Mouse (Mus musculus) limb, embryonic 10.5 days (tissue): Measurements from ENCODE around the gene Nrcam. TPM values are rescaled to one million over a fixed set of nuclear protein-coding genes. Genes with fewer than 3 reads are reported as not detected.
A peak's percentile ranks its signal among the peaks of the same experiment; 100 is the strongest.

Experiments
- DNase-seq: peaks from one replicate; pipeline ENCODE4 v3.0.0-alpha.2; 2017; ENCODE audit warnings: low spot score
- H3K27ac ChIP-seq: fragments of 300-500 bp; sonication (generic); 2 replicates; pipeline ENCODE4 v1.5.1; 2016; ENCODE audit warnings: mild to moderate bottlenecking
- H3K27me3 ChIP-seq: fragments of 300-500 bp; sonication (generic); 2 replicates; pipeline ENCODE4 v1.6.1; 2016; ENCODE audit warnings: low read depth, mild to moderate bottlenecking; ENCODE audit not compliant: poor library complexity, severe bottlenecking
- H3K36me3 ChIP-seq: fragments of 300-500 bp; sonication (generic); 2 replicates; pipeline ENCODE4 v1.6.1; 2016; ENCODE audit warnings: mild to moderate bottlenecking, moderate library complexity
- H3K4me1 ChIP-seq: fragments of 300-500 bp; sonication (generic); 2 replicates; pipeline ENCODE4 v1.6.1; 2016
- H3K4me3 ChIP-seq: fragments of 300-500 bp; sonication (generic); 2 replicates; pipeline ENCODE4 v1.5.1; 2016; ENCODE audit warnings: mild to moderate bottlenecking, moderate library complexity
- H3K9me3 ChIP-seq: fragments of 300-500 bp; sonication (generic); replicated peaks from 2 replicates; pipeline ENCODE4 v1.6.1; 2016; ENCODE audit warnings: mild to moderate bottlenecking
- WGBS: fragments of 180-500 bp; shearing (Covaris S2); methylation state at CpG from one replicate; pipeline ENCODE4 v1.1.7; 2016; 5-methylcytosine and 5-hydroxymethylcytosine counted together
- polyA plus RNA-seq: library from polyadenylated mRNA; unstranded; fragments of >200 nt; fragmentation: Nextera tagmentation; extraction: Ambion mirVana; gene quantifications from 2 replicates; pipeline ENCODE4 v1.2.1, GENCODE M21; 2016

Nrcam gene
- polyA plus RNA-seq, 1 experiment from 2014 or later = 0.91 TPM

DNA sequence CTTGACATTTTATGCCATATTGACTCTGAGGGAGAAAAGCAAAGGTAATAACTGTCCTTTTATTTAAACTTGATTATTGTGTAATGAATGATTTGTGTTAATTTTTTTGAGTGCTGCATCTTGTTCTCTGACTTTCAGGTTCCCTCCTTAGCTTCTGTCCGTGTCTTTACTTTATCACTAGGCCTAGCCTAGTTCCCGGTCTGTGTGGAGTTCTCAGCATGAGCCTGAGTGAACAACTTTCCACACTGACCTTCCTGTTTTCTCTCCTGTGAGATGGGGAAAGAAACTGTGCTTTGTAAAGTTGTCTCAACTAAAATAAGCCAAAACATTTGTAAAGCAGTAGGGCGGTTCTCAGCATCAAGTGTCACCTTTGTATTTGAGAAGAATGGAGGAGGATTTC lies 179.9 kb downstream of the Nrcam start:
- WGBS = 87% methylated on average over 3 of the region's 3 CpGs
- no peaks in the 10 kb centered on the region for H3K9me3 ChIP-seq
- no peaks in the 10 kb centered on the region for H3K27me3 ChIP-seq
- no peaks in the 10 kb centered on the region for H3K4me1 ChIP-seq
- no peak overlapping the region for H3K27ac ChIP-seq
- no peak overlapping the region for H3K4me3 ChIP-seq
- no peak for DNase-seq
- H3K36me3 ChIP-seq = no peaks in the 10 kb centered on the region

- Histone ChIP-seq H3K27ac (no peak overlapping the region), H3K4me1 (no peaks in the 10 kb centered on the region), H3K4me3 (no peak overlapping the region), H3K27me3 (no peaks in the 10 kb centered on the region), H3K9me3 (no peaks in the 10 kb centered on the region), H3K36me3 (no peaks in the 10 kb centered on the region)
- no peak for DNase-seq
- WGBS = 79% methylated on average over 4 of the region's 4 CpGs
These were observed 180.9 kb downstream of the Nrcam start for GRCm38 (mm10) chr12:44509406-44510104.

DNA sequence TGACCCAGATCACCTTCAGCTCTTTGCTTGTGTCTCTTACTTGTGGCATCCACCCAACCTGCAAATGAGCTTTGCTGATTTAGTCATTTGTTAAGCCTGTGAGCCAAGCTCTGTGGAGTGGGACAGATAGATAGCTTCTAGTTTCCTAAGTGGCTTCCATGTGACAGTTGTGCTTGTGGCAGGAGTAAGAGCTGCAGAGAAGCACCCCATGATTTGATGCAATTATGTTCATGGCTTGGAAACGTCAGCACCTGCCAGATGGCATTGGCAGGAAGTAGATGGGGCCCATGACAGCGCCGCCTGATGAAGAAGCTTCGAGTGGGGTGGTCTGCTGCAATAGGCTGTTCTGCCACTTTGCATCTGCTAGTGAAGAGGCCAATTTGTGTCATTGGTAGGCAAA lies 186.4 kb downstream of the Nrcam start:
- no peak for DNase-seq
- H3K9me3 ChIP-seq = no peaks in the 10 kb centered on the region
- no peaks in the 10 kb centered on the region for H3K36me3 ChIP-seq
- WGBS = 80% methylated on average over 4 of the region's 4 CpGs
- H3K27ac ChIP-seq = no peak overlapping the region
- H3K27me3 ChIP-seq = no peaks in the 10 kb centered on the region
- no peak overlapping the region for H3K4me3 ChIP-seq
- no peaks in the 10 kb centered on the region for H3K4me1 ChIP-seq

- 63% methylated on average over 7 of the region's 7 CpGs for WGBS
- H3K27ac ChIP-seq = no peak overlapping the region
These were observed 190.9 kb downstream of the Nrcam start for GRCm38 (mm10) chr12:44519440-44520141.

DNA sequence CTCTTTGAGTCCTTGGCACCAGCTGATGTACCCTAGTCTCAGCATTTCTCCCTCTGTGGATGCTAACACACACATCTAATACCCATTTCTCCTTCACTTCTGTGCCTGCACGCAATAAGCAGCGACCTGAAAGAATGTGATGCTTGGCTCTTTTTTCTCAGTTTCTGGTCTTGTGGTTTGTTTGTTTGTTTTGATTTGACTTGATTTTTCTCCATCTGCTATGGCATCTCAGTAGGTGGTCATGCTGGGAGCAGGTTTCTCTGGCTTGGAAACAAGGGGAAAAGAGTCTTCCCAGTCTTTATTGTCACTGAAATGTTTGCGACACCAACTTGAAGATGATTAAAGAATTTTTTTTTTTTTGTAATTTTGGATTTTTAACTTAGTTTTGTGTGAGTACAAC lies 192.8 kb downstream of the Nrcam start:
- H3K9me3 ChIP-seq = no peaks in the 10 kb centered on the region
- no peak for DNase-seq
- no peaks in the 10 kb centered on the region for H3K27me3 ChIP-seq
- no peak overlapping the region for H3K27ac ChIP-seq
- H3K4me3 ChIP-seq = no peak overlapping the region
- H3K4me1 ChIP-seq = no peaks in the 10 kb centered on the region
- no peaks in the 10 kb centered on the region for H3K36me3 ChIP-seq
- 90% methylated on average over 3 of the region's 3 CpGs for WGBS

More at GRCm38 (mm10) chr12:44519440-44520141, 190.9 kb downstream of the Nrcam start:
- Histone ChIP-seq H3K4me1 (no peaks in the 10 kb centered on the region), H3K27me3 (no peaks in the 10 kb centered on the region), H3K36me3 (no peaks in the 10 kb centered on the region), H3K4me3 (no peak overlapping the region), H3K9me3 (no peaks in the 10 kb centered on the region)
- no peak for DNase-seq

GRCm38 (mm10) chr12:44524621-44525565 lies 196.2 kb downstream of the Nrcam start:
- Histone ChIP-seq H3K27ac (no peak overlapping the region), H3K9me3 (no peaks in the 10 kb centered on the region), H3K36me3 (no peaks in the 10 kb centered on the region), H3K4me1 (no peaks in the 10 kb centered on the region), H3K4me3 (no peak overlapping the region), H3K27me3 (no peaks in the 10 kb centered on the region)
- 83% methylated on average over 8 of the region's 8 CpGs for WGBS
- DNase-seq = no peak

- Histone ChIP-seq H3K9me3 (no peaks in the 10 kb centered on the region), H3K4me1 (no peaks in the 10 kb centered on the region), H3K36me3 (no peaks in the 10 kb centered on the region), H3K27me3 (no peaks in the 10 kb centered on the region), H3K4me3 (no peak overlapping the region), H3K27ac (no peak overlapping the region)
- 52% methylated on average over 11 of the region's 11 CpGs for WGBS
- no peak for DNase-seq
These were observed 199.8 kb downstream of the Nrcam start for GRCm38 (mm10) chr12:44528391-44529016.

DNA sequence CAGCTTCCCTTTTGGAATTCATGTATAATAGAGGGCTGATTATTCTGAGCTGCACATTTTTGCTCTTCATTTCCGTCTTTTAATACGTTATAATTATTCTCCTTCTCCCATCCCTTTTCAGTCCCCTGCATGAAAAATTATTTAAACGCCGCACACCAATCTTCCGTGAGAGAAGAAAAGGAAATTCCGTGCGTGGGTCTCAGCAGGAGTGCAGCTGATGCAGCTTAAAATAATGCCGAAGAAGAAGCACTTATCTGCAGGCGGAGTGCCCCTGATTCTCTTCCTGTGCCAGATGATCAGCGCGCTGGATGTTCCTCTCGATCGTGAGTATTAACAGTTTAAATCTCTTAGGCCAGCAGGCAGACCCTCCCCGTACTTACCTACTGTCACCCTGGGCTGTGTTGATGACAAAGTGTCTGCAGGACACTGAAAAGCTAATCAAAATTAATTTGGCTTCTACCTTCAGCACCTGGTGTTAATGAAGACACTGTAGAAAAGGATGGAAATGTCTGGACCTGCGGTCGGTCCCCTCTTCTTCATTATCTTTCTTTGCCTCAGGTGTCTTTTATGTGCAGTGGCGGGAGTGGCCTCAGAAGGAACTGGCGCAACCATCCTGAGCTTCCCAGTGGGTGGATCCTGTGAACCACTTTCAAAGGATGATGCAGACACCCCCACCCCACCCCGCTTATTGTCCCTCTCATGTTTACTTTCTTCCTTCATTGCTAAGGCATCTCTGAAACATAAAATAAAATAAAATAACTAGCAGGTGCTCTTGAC lies 203.8 kb downstream of the Nrcam start:
- Histone ChIP-seq H3K27me3 (no peaks in the 10 kb centered on the region), H3K36me3 (no peaks in the 10 kb centered on the region), H3K4me3 (no peak overlapping the region), H3K27ac (no peak overlapping the region), H3K9me3 (no peaks in the 10 kb centered on the region), H3K4me1 (no peaks in the 10 kb centered on the region)
- WGBS = 86% methylated on average over 19 of the region's 19 CpGs
- DNase-seq = no peak

- Histone ChIP-seq H3K4me3 (no peak overlapping the region), H3K36me3 (no peaks in the 10 kb centered on the region), H3K9me3 (no peaks in the 10 kb centered on the region), H3K4me1 (no peaks in the 10 kb centered on the region), H3K27ac (no peak overlapping the region), H3K27me3 (no peaks in the 10 kb centered on the region)
- no peak for DNase-seq
- WGBS = 88% methylated on average over 7 of the region's 7 CpGs
These were observed 205.5 kb downstream of the Nrcam start for GRCm38 (mm10) chr12:44534100-44534633.

DNA sequence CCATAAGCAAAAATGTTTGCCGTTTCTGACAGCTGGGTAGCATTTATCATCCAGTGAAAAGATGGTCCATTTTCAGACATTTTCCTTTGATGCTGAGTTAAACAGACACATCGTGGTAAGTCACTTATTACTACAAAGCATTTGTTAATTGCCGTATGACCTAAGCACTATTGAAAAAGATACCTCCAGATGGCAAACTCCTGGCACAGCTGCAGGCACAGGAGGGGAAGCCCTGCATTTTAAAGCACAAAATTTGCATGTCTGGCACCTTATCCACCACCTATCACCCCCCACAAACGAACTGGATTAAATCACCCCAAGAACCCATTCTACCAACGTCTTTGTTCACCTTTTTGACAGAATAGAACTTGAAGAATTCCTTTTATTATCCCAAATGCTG lies 206.9 kb downstream of the Nrcam start:
- Histone ChIP-seq H3K27me3 (no peaks in the 10 kb centered on the region), H3K27ac (no peak overlapping the region), H3K9me3 (no peaks in the 10 kb centered on the region), H3K4me3 (no peak overlapping the region), H3K4me1 (no peaks in the 10 kb centered on the region), H3K36me3 (no peaks in the 10 kb centered on the region)
- WGBS = 21% methylated on average over 5 of the region's 5 CpGs
- no peak for DNase-seq

GRCm38 (mm10) chr12:44547721-44548369 lies 219.2 kb downstream of the Nrcam start:
- Histone ChIP-seq H3K4me1 (peaks cover 4% of the 10 kb centered on the region; the same call in 1 of the 2 replicates), H3K36me3 (no peaks in the 10 kb centered on the region), H3K27ac (no peak overlapping the region), H3K27me3 (no peaks in the 10 kb centered on the region), H3K9me3 (no peaks in the 10 kb centered on the region), H3K4me3 (no peak overlapping the region)
- DNase-seq = peak; percentile 76
- WGBS = 52% methylated on average over 8 of the region's 8 CpGs
